Mouse (Mus musculus) forebrain, embryonic 13.5 days (tissue): ENCODE data around the gene Cd46. TPM values are rescaled to one million over a fixed set of nuclear protein-coding genes. Genes with fewer than 3 reads are reported as not detected.

Source experiments
- ATAC-seq: fragments of 200-750 bp; cut with Nextera tagmentation; 2 replicates; pipeline ENCODE4 v1.8.0; 2017
- H3K27ac ChIP-seq: fragments of 300-500 bp; sonication (generic); 2 replicates; pipeline ENCODE4 v1.5.1; 2015; ENCODE audit warnings: inconsistent platforms, mild to moderate bottlenecking, moderate library complexity
- H3K27me3 ChIP-seq: fragments of 300-500 bp; sonication (generic); 2 replicates; pipeline ENCODE4 v1.6.1; 2015; ENCODE audit warnings: mild to moderate bottlenecking, inconsistent platforms
- H3K36me3 ChIP-seq: fragments of 300-500 bp; sonication (generic); 2 replicates; pipeline ENCODE4 v1.6.1; 2015; ENCODE audit warnings: mild to moderate bottlenecking, inconsistent platforms; ENCODE audit not compliant: poor library complexity, severe bottlenecking
- H3K4me1 ChIP-seq: fragments of 300-500 bp; sonication (generic); 2 replicates; pipeline ENCODE4 v1.6.1; 2015; ENCODE audit warnings: inconsistent platforms
- H3K4me2 ChIP-seq: fragments of 300-500 bp; sonication (generic); 2 replicates; pipeline ENCODE4 v1.6.1; 2015; ENCODE audit warnings: inconsistent platforms, mild to moderate bottlenecking, moderate library complexity
- H3K4me3 ChIP-seq: fragments of 300-500 bp; sonication (generic); 2 replicates; pipeline ENCODE4 v1.5.1; 2015; ENCODE audit warnings: mild to moderate bottlenecking, inconsistent platforms
- H3K9ac ChIP-seq: fragments of 300-500 bp; sonication (generic); 2 replicates; pipeline ENCODE4 v1.6.1; 2015; ENCODE audit warnings: mild to moderate bottlenecking, inconsistent platforms
- H3K9me3 ChIP-seq: fragments of 300-500 bp; sonication (generic); replicated peaks from 2 replicates; pipeline ENCODE4 v1.6.1; 2016; ENCODE audit warnings: inconsistent platforms
- WGBS: fragments of 180-500 bp; shearing (Covaris S2); methylation state at CpG from one replicate; pipeline ENCODE4 v1.1.7; 2015; 5-methylcytosine and 5-hydroxymethylcytosine counted together
- polyA plus RNA-seq: library from polyadenylated mRNA; unstranded; fragments of >200 nt; fragmentation: Nextera tagmentation; extraction: Ambion mirVana; gene quantifications from 2 replicates; pipeline ENCODE4 v1.2.1, GENCODE M21; 2015

Cd46 gene
- 1.2 and 1.3 TPM in 2 replicates for polyA plus RNA-seq

GRCm38 (mm10) chr1:195092220-195092720 is at the start of gene Cd46:
TSS of gene Cd46 (minus strand) at chr1:195092249.
- WGBS = 3% methylated on average over 14 of the region's 14 CpGs
- Histone ChIP-seq H3K4me3 (peak within 1 kb of the TSS; percentile 40), H3K9me3 (no peaks in the 10 kb centered on the region), H3K36me3 (0 out of 2 replicates have a peak, but pooled peaks cover 2% of the 10 kb centered on the region), H3K4me2 (peak within 1 kb of the TSS; percentile 63), H3K27me3 (no peaks in the 10 kb centered on the region), H3K9ac (peak within 1 kb of the TSS; percentile 57), H3K27ac (no peak within 1 kb of the TSS), H3K4me1 (peaks cover 10% of the 10 kb centered on the region)
- peak; percentile 95 for ATAC-seq

GRCm38 (mm10) chr1:195132070-195132469 is 40.0 kb upstream of the Cd46 start:
- peak overlapping the region; percentile 62 for H3K4me2 ChIP-seq
- peaks cover 11% of the 10 kb centered on the region; the same call in 1 of the 2 replicates for H3K4me1 ChIP-seq
- WGBS = 60% methylated on average over 3 of the region's 3 CpGs
- no peaks in the 10 kb centered on the region for H3K9me3 ChIP-seq
- no peak for ATAC-seq
- no peak overlapping the region for H3K9ac ChIP-seq
- no peak overlapping the region for H3K27ac ChIP-seq
- H3K4me3 ChIP-seq = peak overlapping the region; percentile 57; the same call in 1 of the 2 replicates
- H3K36me3 ChIP-seq = peaks cover 7% of the 10 kb centered on the region
- H3K27me3 ChIP-seq = no peaks in the 10 kb centered on the region

- no peak for ATAC-seq
- H3K9me3 ChIP-seq = no peaks in the 10 kb centered on the region
- no peaks in the 10 kb centered on the region for H3K27me3 ChIP-seq
- peak overlapping the region; percentile 62 for H3K4me2 ChIP-seq
- H3K27ac ChIP-seq = peak overlapping the region; percentile 90; the same call in 1 of the 2 replicates
- H3K9ac ChIP-seq = peak overlapping the region; percentile 72
- peaks cover 9% of the 10 kb centered on the region for H3K36me3 ChIP-seq
- H3K4me1 ChIP-seq = peaks cover 11% of the 10 kb centered on the region; the same call in 1 of the 2 replicates
- WGBS = 25% methylated on average over 4 of the region's 4 CpGs
- peak overlapping the region; percentile 57 for H3K4me3 ChIP-seq
Observed at GRCm38 (mm10) chr1:195131675-195132015, 39.6 kb upstream of the Cd46 start.

- Histone ChIP-seq H3K4me2 (peak within 1 kb of the TSS; percentile 62), H3K27me3 (no peaks in the 10 kb centered on the region), H3K9me3 (no peaks in the 10 kb centered on the region), H3K27ac (peak within 1 kb of the TSS; percentile 90), H3K4me1 (peaks cover 11% of the 10 kb centered on the region; the same call in 1 of the 2 replicates), H3K36me3 (peaks cover 10% of the 10 kb centered on the region), H3K9ac (peak within 1 kb of the TSS; percentile 72), H3K4me3 (peak within 1 kb of the TSS; percentile 57)
- 0% methylated on average over 31 of the region's 31 CpGs for WGBS
- ATAC-seq = peak; percentile 99
Observed at GRCm38 (mm10) chr1:195130953-195131674, 39.1 kb upstream of the Cd46 start, which contains the start of gene Cr1l. TSS of gene Cr1l (minus strand) at chr1:195131586.

- Histone ChIP-seq H3K27ac (peak overlapping the region; percentile 90; the same call in 1 of the 2 replicates), H3K4me3 (peak overlapping the region; percentile 57), H3K36me3 (peaks cover 10% of the 10 kb centered on the region), H3K27me3 (no peaks in the 10 kb centered on the region), H3K9me3 (no peaks in the 10 kb centered on the region), H3K9ac (peak overlapping the region; percentile 72), H3K4me2 (peak overlapping the region; percentile 62), H3K4me1 (peaks cover 11% of the 10 kb centered on the region; the same call in 1 of the 2 replicates)
- ATAC-seq = peak; percentile 30
- 12% methylated on average over 2 of the region's 2 CpGs for WGBS
Observed at GRCm38 (mm10) chr1:195130479-195130878, 38.4 kb upstream of the Cd46 start.

GRCm38 (mm10) chr1:195129867-195130266 is 37.8 kb upstream of the Cd46 start:
- no peaks in the 10 kb centered on the region for H3K27me3 ChIP-seq
- no peak overlapping the region for H3K9ac ChIP-seq
- WGBS = 90% methylated on average over 1 of the region's 1 CpGs
- peak overlapping the region; percentile 33 for H3K4me2 ChIP-seq
- H3K9me3 ChIP-seq = no peaks in the 10 kb centered on the region
- H3K4me1 ChIP-seq = peaks cover 11% of the 10 kb centered on the region; the same call in 1 of the 2 replicates
- H3K27ac ChIP-seq = no peak overlapping the region
- ATAC-seq = no peak
- H3K4me3 ChIP-seq = no peak overlapping the region
- H3K36me3 ChIP-seq = peaks cover 14% of the 10 kb centered on the region

- H3K4me1 ChIP-seq = no peaks in the 10 kb centered on the region
- no peak overlapping the region for H3K27ac ChIP-seq
- WGBS = 94% methylated on average over 1 of the region's 1 CpGs
Observed at GRCm38 (mm10) chr1:195114414-195114813, 22.4 kb upstream of the Cd46 start.

GRCm38 (mm10) chr1:195113621-195114020 is 21.6 kb upstream of the Cd46 start:
- Histone ChIP-seq H3K27ac (no peak overlapping the region), H3K4me2 (no peak overlapping the region), H3K27me3 (no peaks in the 10 kb centered on the region), H3K4me1 (no peaks in the 10 kb centered on the region), H3K36me3 (peaks cover 40% of the 10 kb centered on the region), H3K9me3 (no peaks in the 10 kb centered on the region), H3K9ac (no peak overlapping the region), H3K4me3 (no peak overlapping the region)
- 91% methylated on average over 4 of the region's 4 CpGs for WGBS
- ATAC-seq = no peak

More at GRCm38 (mm10) chr1:195114414-195114813, 22.4 kb upstream of the Cd46 start:
- Histone ChIP-seq H3K36me3 (peaks cover 40% of the 10 kb centered on the region), H3K4me3 (no peak overlapping the region), H3K27me3 (no peaks in the 10 kb centered on the region), H3K9ac (no peak overlapping the region), H3K9me3 (no peaks in the 10 kb centered on the region), H3K4me2 (no peak overlapping the region)
- ATAC-seq = no peak

GRCm38 (mm10) chr1:195100693-195101092 is 8.6 kb upstream of the Cd46 start:
- ATAC-seq = no peak
- no peaks in the 10 kb centered on the region for H3K4me1 ChIP-seq
- H3K36me3 ChIP-seq = peaks cover 31% of the 10 kb centered on the region
- H3K9me3 ChIP-seq = no peaks in the 10 kb centered on the region
- 92% methylated on average over 4 of the region's 4 CpGs for WGBS
- H3K4me2 ChIP-seq = no peak overlapping the region
- no peak overlapping the region for H3K27ac ChIP-seq
- no peak overlapping the region for H3K4me3 ChIP-seq
- no peaks in the 10 kb centered on the region for H3K27me3 ChIP-seq
- no peak overlapping the region for H3K9ac ChIP-seq

GRCm38 (mm10) chr1:195098004-195098403 is 6.0 kb upstream of the Cd46 start:
- H3K9me3 ChIP-seq = no peaks in the 10 kb centered on the region
- H3K9ac ChIP-seq = no peak overlapping the region
- H3K27me3 ChIP-seq = no peaks in the 10 kb centered on the region
- H3K4me3 ChIP-seq = no peak overlapping the region
- no peak overlapping the region for H3K4me2 ChIP-seq
- no peak for ATAC-seq
- H3K36me3 ChIP-seq = peaks cover 21% of the 10 kb centered on the region
- WGBS = 97% methylated on average over 1 of the region's 1 CpGs
- no peak overlapping the region for H3K27ac ChIP-seq
- H3K4me1 ChIP-seq = no peaks in the 10 kb centered on the region

- Histone ChIP-seq H3K9me3 (no peaks in the 10 kb centered on the region), H3K9ac (peak overlapping the region; percentile 57), H3K36me3 (no peaks in the 10 kb centered on the region), H3K4me2 (peak overlapping the region; percentile 63), H3K27me3 (no peaks in the 10 kb centered on the region), H3K27ac (no peak overlapping the region), H3K4me1 (peaks cover 10% of the 10 kb centered on the region), H3K4me3 (peak overlapping the region; percentile 40)
- WGBS = 18% methylated on average over 11 of the region's 11 CpGs
- peak; percentile 72 for ATAC-seq
Observed at GRCm38 (mm10) chr1:195091699-195092219, 290 bp downstream of the Cd46 start.

GRCm38 (mm10) chr1:195082142-195082541 is 9.9 kb downstream of the Cd46 start:
- H3K4me2 ChIP-seq = no peak overlapping the region
- H3K4me1 ChIP-seq = no peaks in the 10 kb centered on the region
- no peaks in the 10 kb centered on the region for H3K27me3 ChIP-seq
- no peak overlapping the region for H3K4me3 ChIP-seq
- no peak overlapping the region for H3K27ac ChIP-seq
- H3K36me3 ChIP-seq = no peaks in the 10 kb centered on the region
- no peak overlapping the region for H3K9ac ChIP-seq
- ATAC-seq = no peak
- no peaks in the 10 kb centered on the region for H3K9me3 ChIP-seq
